Mouse (Mus musculus) adrenal gland, postnatal 25 days (tissue): ENCODE data around the gene Vps29. TPM values are rescaled to one million over a fixed set of nuclear protein-coding genes. Genes with fewer than 3 reads are reported as not detected.
"Not testable (repeated sequence)": the region's sequence is repeated elsewhere in the genome, so short reads cannot be mapped to it uniquely, and the experiment has no call there.

ENCODE experiments used
- DNase-seq: peaks from one replicate; pipeline ENCODE4 v3.0.0; 2021; ENCODE audit warnings: mixed read lengths
- long read RNA-seq: library from polyadenylated mRNA; stranded (forward); transcript quantifications from one replicate; pipeline ENCODE4 v2.0.0, GENCODE M21; 2021
- total RNA-seq: library from RNA; stranded (reverse); gene quantifications from 2 replicates; pipeline ENCODE4 v1.2.3, GENCODE M21; 2021

The Vps29 gene
- 123 and 135 TPM in 2 replicates for total RNA-seq
- long read RNA-seq, transcript Vps29-208 (4 exons, 2,716 nt), result major isoform, 94 of 104 reads
- long read RNA-seq, partial matches to known transcripts, result 4 of 104 reads
- long read RNA-seq, other reads (novel, unspliced or antisense), result 1 of 104 reads

DNA sequence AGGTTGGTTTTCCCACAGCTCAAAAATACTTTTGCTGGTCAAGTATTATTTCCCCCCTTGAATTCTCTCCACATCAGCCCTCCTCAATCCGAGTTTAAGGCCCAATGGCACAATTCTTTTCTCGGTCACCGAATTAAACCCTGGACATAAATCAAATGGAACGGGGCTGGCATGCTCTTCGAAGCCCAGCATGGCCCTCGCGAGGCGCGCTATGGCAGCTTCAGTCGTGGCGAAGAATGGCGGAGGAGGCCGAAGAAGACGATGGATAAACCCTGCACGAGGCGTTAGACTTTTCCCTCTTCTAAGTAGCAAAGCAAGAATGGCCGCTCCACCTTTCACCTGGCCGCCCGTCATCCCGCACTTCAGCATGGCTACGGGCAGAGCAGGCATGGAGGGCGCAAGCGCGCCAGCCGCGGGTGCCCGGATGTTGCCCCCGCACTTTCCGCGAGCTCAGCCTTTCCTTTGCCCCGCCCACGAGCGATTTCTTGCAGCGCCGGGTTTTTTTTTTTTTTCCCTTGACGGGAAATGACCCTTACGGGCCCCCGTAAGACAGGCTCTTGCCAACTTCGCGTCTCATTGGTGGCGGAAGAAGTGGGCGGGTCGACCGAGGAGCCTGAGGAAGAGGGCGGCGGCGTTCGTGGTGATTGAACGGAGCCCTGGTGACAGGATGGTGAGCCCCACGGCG lies at the start of gene Vps29, which contains the start of gene Rad9b:
Vps29 (plus strand) TSS at position 563 of the 685 bp plus-strand sequence.
Rad9b (minus strand) TSS at position 427 of the 685 bp plus-strand sequence.
- DNase-seq, result peak; percentile 98

- DNase-seq, result no peak
These were observed 49.6 kb upstream of the Vps29 start for GRCm38 (mm10) chr5:122304541-122304940.

GRCm38 (mm10) chr5:122305472-122305871 lies 48.7 kb upstream of the Vps29 start:
- DNase-seq, result peak; percentile 64

GRCm38 (mm10) chr5:122306536-122306935 lies 47.6 kb upstream of the Vps29 start:
- no peak for DNase-seq

GRCm38 (mm10) chr5:122310699-122311098 lies 43.5 kb upstream of the Vps29 start:
- DNase-seq, result no peak

- no peak for DNase-seq
These were observed 42.5 kb upstream of the Vps29 start for GRCm38 (mm10) chr5:122311692-122312091.

GRCm38 (mm10) chr5:122312346-122312745 lies 41.8 kb upstream of the Vps29 start:
- no peak for DNase-seq

DNA sequence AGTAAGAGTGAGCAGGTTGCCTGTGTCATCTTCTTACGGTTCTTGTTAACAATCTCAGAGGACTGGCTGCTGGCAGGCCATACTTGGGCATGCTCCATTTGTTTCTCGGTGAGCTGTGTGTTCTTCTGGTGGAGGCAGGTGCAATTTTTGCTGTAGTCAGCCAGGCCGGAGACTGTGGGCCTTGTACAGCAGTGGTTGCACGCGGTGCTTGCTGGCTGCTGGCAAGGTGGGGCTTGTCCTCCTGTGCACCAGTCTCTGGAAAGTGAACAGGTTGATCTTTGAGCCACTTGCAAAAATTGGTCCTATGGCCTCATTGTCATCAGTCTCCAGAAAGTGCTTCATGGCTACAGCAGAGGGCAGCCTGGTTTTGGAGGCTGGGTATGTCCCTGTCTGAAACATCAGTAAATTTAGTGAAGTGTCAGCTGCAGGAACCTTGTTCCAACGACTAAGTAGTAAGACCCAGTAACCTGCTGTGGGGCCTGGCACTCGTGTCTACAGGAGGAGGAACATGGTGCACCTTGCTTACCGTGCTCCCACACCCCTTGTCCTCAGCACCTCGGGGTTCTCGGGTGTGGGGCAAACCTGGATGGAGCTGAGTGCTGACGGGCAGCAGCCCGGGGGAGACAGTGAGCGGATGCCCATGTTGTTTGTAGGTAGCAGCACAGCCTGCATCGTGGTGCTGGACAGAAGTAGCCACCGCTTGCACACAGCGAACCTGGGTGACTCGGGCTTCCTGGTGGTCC lies 41.1 kb upstream of the Vps29 start:
- no peak for DNase-seq

- DNase-seq, result peak; percentile 88
These were observed 39.1 kb upstream of the Vps29 start for GRCm38 (mm10) chr5:122314966-122315667.

DNA sequence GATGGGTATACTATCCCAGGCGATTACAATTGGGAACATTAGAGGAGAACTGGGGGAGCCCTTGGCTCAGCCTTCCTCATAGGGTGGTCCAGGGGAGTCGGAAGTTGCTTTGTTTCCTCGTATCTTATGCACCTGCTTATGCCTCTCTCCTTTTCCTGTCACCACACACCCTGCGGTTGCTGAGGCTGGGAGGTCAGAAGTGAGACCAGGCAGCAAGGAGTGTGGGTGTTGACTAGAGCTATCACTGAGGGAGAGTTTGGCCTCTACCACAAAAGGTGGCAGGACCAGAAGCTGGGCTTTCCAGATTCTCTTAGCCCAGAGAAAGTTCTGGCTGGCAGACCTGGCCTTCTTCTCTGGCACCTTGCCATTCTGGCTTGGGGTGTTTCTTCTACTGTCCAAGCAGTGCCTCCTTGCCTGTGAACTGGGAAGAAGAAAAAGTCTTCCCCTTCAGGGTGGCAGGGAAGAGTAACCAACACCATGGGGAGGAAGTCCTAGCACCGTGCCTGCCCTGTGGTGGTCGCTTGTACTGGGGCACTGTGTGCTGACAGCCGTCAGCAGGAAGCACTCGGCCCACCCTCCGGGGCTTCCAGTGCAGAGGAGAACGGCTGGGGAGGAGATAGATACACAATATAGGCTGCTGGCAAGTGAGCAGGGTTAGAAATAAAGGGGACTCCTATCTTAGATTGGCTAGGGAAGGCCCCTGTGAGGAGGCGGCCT lies 36.7 kb upstream of the Vps29 start:
- peak; percentile 42 for DNase-seq

DNA sequence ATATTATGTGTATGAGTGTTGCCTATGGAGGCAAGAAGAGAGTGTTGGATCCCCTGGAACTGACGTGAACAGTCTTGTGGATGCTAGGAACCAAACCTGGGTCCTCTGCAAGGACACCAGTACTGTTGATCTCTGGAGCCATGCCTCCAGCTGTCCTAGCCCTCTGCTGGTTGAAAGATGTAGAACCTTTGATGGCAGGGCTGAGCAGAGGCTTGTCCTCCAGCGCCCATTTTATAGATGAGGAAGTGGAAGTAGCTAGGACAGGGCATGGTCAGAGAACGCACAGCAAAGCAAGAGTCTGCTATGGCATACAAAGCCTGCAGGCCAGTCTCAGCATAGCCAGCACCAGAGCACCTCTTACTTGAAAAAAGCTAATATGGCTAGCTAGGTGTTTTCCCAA lies 36.1 kb upstream of the Vps29 start:
- DNase-seq, result no peak

GRCm38 (mm10) chr5:122318976-122319375 lies 35.2 kb upstream of the Vps29 start:
- DNase-seq, result not testable (repeated sequence)

GRCm38 (mm10) chr5:122319474-122320204 lies 34.5 kb upstream of the Vps29 start:
- DNase-seq, result no peak

GRCm38 (mm10) chr5:122320205-122320781 lies 33.9 kb upstream of the Vps29 start:
- no peak for DNase-seq

- DNase-seq, result no peak
These were observed 30.6 kb upstream of the Vps29 start for GRCm38 (mm10) chr5:122323523-122323922.

GRCm38 (mm10) chr5:122324608-122325431 lies 29.3 kb upstream of the Vps29 start:
- DNase-seq, result peak; percentile 51

GRCm38 (mm10) chr5:122325477-122325876 lies 28.7 kb upstream of the Vps29 start:
- no peak for DNase-seq

DNA sequence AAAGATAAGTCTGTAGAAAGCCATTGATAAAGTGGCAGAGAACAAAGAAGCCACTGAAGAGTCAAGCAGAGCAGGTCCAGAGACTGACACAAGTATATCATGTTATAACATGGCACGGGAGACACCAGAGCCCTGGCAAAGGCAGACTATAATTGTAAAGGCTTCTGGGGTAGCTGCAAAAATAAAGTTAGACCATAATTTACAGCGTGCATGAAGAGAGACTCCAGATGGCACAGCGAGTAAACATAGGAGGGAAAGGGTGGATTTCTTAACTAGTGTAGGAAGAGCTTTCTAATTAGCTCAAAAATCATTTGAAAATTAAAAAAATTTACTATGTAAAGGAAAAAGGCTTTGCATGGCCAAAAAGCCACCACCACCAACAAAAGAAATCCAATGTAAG lies 26.9 kb upstream of the Vps29 start:
- DNase-seq, result no peak

DNA sequence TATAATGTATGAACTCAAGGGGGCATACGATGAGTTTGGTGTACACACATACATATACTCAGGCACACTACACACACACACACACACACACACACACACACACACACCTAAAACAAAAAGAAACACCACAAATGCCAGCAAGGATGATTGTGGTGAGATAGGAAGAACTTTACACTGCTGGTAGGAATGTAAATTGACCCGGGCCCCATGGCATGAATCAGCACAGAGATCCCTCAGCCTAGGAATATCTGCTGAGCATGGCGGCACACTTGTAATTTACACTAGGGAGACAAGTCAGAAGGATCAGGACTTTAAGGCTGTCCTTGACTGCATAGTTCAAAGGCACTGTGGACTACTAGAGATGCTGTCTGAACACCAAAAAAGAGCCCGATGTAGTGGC lies 23.9 kb upstream of the Vps29 start:
- no peak for DNase-seq

- no peak for DNase-seq
These were observed 19.5 kb upstream of the Vps29 start for GRCm38 (mm10) chr5:122334682-122335081.
